Mouse (Mus musculus): ENCODE data around the gene Thoc6. TPM values are rescaled to one million over a fixed set of nuclear protein-coding genes. Genes with fewer than 3 reads are reported as not detected.

Thoc6 gene
- total RNA-seq (2014; rRNA removed; ENCODE audit: low replicate concordance) = 22.4 and 35.2 TPM in 2 replicates
- polyA plus RNA-seq (2015; fragmentation: Nextera tagmentation; extraction: Ambion mirVana) = 22.1 and 23.2 TPM in 2 replicates

DNA sequence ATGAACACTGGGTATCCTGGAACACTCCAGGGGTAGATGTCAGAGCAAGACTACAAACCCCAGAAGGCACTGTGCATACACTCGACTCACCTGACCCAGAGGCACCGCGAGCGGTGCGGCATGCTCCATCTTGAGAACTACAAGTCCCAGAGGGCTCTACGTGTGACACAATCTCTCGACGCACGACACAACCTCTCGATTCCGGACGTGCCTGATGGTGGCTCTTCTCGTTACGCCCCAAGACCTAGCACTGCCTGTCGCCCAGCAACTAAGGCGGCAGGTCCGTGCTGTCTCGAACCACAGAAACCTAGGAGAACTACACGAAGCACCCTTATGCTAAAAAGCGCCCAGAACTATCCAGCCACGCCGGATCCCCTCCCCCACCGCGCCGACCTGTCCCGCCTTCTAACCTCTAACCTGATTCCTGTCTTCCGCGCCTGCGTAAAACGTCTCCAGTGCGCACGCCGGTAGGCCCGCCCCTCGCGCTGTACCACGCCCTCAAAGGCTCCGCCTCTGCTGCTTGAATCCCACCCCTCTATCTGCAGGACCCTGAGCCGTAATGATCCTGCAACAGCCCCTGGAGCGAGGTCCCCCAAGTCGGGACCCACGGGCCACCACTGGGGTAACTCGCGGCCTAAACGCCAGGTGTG, at the start of gene Thoc6, which contains the start of gene Hcfc1r1:
Gene Thoc6, minus strand, starts transcription at position 459 of the 650 bp plus-strand sequence.
Gene Hcfc1r1, plus strand, starts transcription at position 173 of the 650 bp plus-strand sequence.
- peak within 1 kb of the TSS; percentile 97 for H3K27ac ChIP-seq (ENCODE audit: low read depth)
- no peaks in the 10 kb centered on the region for H3K9me3 ChIP-seq (replicated peaks; ENCODE audit: control insufficient read depth, low read length)
- H3K4me1 ChIP-seq (ENCODE audit: control insufficient read depth, insufficient read depth) = peaks cover 24% of the 10 kb centered on the region; the same call in 1 of the 2 replicates
- peaks cover 6% of the 10 kb centered on the region; the same call in 1 of the 2 replicates for H3K27me3 ChIP-seq (ENCODE audit: control insufficient read depth, insufficient read depth, low read length)
- TF ChIP-seq CTCF (IDR thresholded peaks at IDR 0.05; ENCODE audit: low read depth) (no peak), EP300 (IDR thresholded peaks at IDR 0.05; ENCODE audit: low read depth) (peak; percentile 94)
- H3K4me2 ChIP-seq (ENCODE audit: low read depth, low read length) = peak within 1 kb of the TSS; percentile 80
- WGBS = under 1% methylated on average over 45 of the region's 45 CpGs
- ATAC-seq (ENCODE audit: insufficient read depth, low read depth) = peak; percentile 87
- DNase-seq (ENCODE audit: low spot score) = peak; percentile 98
- peak within 1 kb of the TSS; percentile 87 for H3K9ac ChIP-seq (replicated peaks; ENCODE audit: low read depth, low read length)
- peak within 1 kb of the TSS; percentile 69 for H3K4me3 ChIP-seq (ENCODE audit: low read depth, low read length)
- H3K36me3 ChIP-seq (replicated peaks; ENCODE audit: control insufficient read depth, insufficient read depth, low read length) = peaks cover 25% of the 10 kb centered on the region

DNA sequence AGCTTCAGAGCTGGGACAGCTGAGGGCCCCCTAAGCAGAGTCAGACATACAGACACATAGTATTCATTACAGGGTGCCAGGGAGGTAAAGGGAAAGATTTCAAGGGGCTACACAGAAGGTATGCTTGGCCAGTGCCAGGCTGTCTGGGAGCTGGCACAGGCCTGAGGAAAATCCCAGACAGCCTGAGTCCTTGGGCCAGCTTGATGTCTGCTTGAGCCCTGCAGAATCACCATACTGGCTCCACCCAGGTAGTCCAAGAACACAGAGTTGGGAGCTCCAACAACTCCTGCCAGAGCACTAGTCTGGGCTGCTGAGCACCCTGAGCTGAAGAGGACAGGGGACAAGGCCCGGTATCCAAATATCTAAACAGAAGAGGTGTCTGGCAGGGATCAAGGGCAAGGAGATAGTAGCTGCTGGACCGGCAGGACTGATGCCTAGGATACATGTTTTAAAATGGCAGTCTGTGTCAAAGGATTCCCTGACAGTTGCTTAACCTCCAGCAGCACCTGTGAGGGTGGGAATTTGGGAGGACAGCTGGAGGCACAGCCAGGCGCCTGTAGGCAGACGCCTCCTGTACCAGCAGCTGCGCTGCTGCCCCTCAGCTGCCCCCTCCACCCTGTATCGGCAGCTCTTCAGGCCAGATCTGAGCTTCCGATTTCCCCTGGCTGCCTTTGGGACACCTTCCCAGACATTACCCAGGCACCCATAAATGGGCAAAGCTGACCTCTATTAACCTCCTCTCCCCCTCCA, 48.9 kb upstream of the Thoc6 start, which contains the start of gene 1520401A03Rik:
Gene 1520401A03Rik, minus strand, starts transcription at position 408 of the 750 bp plus-strand sequence.
- Histone ChIP-seq H3K27ac (ENCODE audit: low read depth) (no peak within 1 kb of the TSS), H3K4me3 (ENCODE audit: low read depth, low read length) (no peak within 1 kb of the TSS), H3K27me3 (ENCODE audit: control insufficient read depth, insufficient read depth, low read length) (no peaks in the 10 kb centered on the region), H3K4me1 (ENCODE audit: control insufficient read depth, insufficient read depth) (peaks cover 6% of the 10 kb centered on the region; the same call in 1 of the 2 replicates), H3K9ac (replicated peaks; ENCODE audit: low read depth, low read length) (no peak within 1 kb of the TSS), H3K36me3 (replicated peaks; ENCODE audit: control insufficient read depth, insufficient read depth, low read length) (no peaks in the 10 kb centered on the region), H3K4me2 (ENCODE audit: low read depth, low read length) (no peak within 1 kb of the TSS), H3K9me3 (replicated peaks; ENCODE audit: control insufficient read depth, low read length) (no peaks in the 10 kb centered on the region)
- WGBS = 48% methylated on average over 7 of the region's 7 CpGs
- no peak for DNase-seq (ENCODE audit: low spot score)
- no peak for TF ChIP-seq CTCF (IDR thresholded peaks at IDR 0.05; ENCODE audit: low read depth)
- TF ChIP-seq EP300 (IDR thresholded peaks at IDR 0.05; ENCODE audit: low read depth) = no peak
- ATAC-seq (ENCODE audit: insufficient read depth, low read depth) = no peak

DNA sequence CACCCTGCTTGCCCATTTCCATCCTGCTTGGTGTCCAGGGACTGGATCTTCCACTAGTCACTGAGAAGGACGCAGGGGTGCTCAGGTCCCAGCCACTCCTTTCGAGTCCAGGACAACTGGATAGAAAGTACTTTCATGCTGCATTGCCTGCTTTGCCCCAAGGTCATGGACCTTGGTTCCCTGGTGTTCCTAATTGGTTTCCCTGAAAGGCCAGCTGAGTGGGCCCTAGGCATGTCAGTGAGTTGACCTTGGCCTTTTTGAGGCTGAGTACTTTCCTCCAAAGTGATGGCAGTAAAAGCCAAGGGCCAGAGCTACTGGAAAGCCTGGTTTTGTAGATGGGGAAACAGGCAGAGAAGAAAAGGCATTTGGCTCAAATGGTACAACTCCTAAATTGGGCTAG, 48.2 kb upstream of the Thoc6 start:
- WGBS = 84% methylated on average over 2 of the region's 2 CpGs
- no peak for ATAC-seq (ENCODE audit: insufficient read depth, low read depth)
- no peak overlapping the region for H3K9ac ChIP-seq (replicated peaks; ENCODE audit: low read depth, low read length)

DNA sequence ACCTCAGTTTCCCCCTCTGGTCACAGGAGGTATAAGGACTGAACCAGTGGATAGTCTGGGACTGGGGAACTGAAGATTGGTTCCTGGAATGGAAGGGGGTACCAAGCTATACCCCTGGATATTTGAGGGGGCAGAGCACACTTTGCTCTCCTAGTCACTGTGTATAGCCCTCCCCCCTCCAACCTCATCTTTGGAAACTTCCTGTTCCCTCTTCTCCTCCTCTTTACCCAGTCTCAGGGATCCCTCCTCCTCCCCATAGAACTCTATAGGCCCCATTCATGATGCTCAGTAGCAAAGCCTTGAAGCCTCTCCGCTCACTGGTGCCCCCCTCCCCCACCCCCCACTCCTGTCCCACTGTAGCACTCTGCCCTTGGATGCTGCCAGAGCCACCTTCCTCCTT, 45.8 kb upstream of the Thoc6 start:
- H3K9me3 ChIP-seq (replicated peaks; ENCODE audit: control insufficient read depth, low read length) = no peaks in the 10 kb centered on the region
- no peaks in the 10 kb centered on the region for H3K4me1 ChIP-seq (ENCODE audit: control insufficient read depth, insufficient read depth)
- H3K36me3 ChIP-seq (replicated peaks; ENCODE audit: control insufficient read depth, insufficient read depth, low read length) = no peaks in the 10 kb centered on the region
- no peak overlapping the region for H3K27ac ChIP-seq (ENCODE audit: low read depth)
- H3K4me3 ChIP-seq (ENCODE audit: low read depth, low read length) = no peak overlapping the region
- ATAC-seq (ENCODE audit: insufficient read depth, low read depth) (no peak), DNase-seq (ENCODE audit: low spot score) (no peak)
- TF ChIP-seq EP300 (IDR thresholded peaks at IDR 0.05; ENCODE audit: low read depth) (no peak), CTCF (IDR thresholded peaks at IDR 0.05; ENCODE audit: low read depth) (no peak)
- no peak overlapping the region for H3K4me2 ChIP-seq (ENCODE audit: low read depth, low read length)
- WGBS = 31% methylated on average over 1 of the region's 1 CpGs
- H3K27me3 ChIP-seq (ENCODE audit: control insufficient read depth, insufficient read depth, low read length) = no peaks in the 10 kb centered on the region
- H3K9ac ChIP-seq (replicated peaks; ENCODE audit: low read depth, low read length) = no peak overlapping the region

More for the DNA sequence above, 48.2 kb upstream of the Thoc6 start:
- no peak for TF ChIP-seq CTCF (IDR thresholded peaks at IDR 0.05; ENCODE audit: low read depth)
- DNase-seq (ENCODE audit: low spot score) = no peak
- H3K4me3 ChIP-seq (ENCODE audit: low read depth, low read length) = no peak overlapping the region
- H3K4me1 ChIP-seq (ENCODE audit: control insufficient read depth, insufficient read depth) = peaks cover 6% of the 10 kb centered on the region; the same call in 1 of the 2 replicates
- H3K4me2 ChIP-seq (ENCODE audit: low read depth, low read length) = no peak overlapping the region
- H3K27me3 ChIP-seq (ENCODE audit: control insufficient read depth, insufficient read depth, low read length) = no peaks in the 10 kb centered on the region
- no peak overlapping the region for H3K27ac ChIP-seq (ENCODE audit: low read depth)
- H3K36me3 ChIP-seq (replicated peaks; ENCODE audit: control insufficient read depth, insufficient read depth, low read length) = no peaks in the 10 kb centered on the region
- H3K9me3 ChIP-seq (replicated peaks; ENCODE audit: control insufficient read depth, low read length) = no peaks in the 10 kb centered on the region

DNA sequence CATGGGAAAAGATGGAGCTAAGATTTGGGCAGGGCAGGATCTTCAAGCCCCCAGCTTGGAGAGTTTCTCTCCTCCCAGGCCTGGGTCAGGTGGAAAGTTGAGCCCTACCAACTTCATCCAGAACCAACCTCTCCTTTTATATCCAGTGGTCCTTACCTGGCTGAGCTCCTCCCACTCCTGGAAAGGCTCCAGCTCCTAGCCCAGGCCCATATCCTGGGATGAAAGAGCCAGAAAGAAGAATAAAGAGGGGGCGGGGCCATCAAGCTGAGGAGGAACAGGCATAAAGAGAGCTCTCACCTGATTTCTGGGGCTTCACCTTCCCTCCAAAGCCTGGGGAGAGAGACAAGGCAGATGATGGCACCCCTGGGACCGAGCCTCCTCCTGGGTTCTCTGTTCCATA, 43.3 kb upstream of the Thoc6 start:
- H3K27me3 ChIP-seq (ENCODE audit: control insufficient read depth, insufficient read depth, low read length) = no peaks in the 10 kb centered on the region
- WGBS = 64% methylated on average over 2 of the region's 2 CpGs
- no peaks in the 10 kb centered on the region for H3K36me3 ChIP-seq (replicated peaks; ENCODE audit: control insufficient read depth, insufficient read depth, low read length)
- H3K27ac ChIP-seq (ENCODE audit: low read depth) = no peak overlapping the region
- DNase-seq (ENCODE audit: low spot score) = no peak
- no peak overlapping the region for H3K4me3 ChIP-seq (ENCODE audit: low read depth, low read length)
- no peaks in the 10 kb centered on the region for H3K4me1 ChIP-seq (ENCODE audit: control insufficient read depth, insufficient read depth)
- no peak for ATAC-seq (ENCODE audit: insufficient read depth, low read depth)
- no peak overlapping the region for H3K4me2 ChIP-seq (ENCODE audit: low read depth, low read length)
- TF ChIP-seq EP300 (IDR thresholded peaks at IDR 0.05; ENCODE audit: low read depth) (no peak), CTCF (IDR thresholded peaks at IDR 0.05; ENCODE audit: low read depth) (no peak)
- no peak overlapping the region for H3K9ac ChIP-seq (replicated peaks; ENCODE audit: low read depth, low read length)
- H3K9me3 ChIP-seq (replicated peaks; ENCODE audit: control insufficient read depth, low read length) = no peaks in the 10 kb centered on the region

All from heart, postnatal 0 days (tissue).